23 mouse cellular contexts compared by ENCODE assay signal in the genomic region with DNA sequence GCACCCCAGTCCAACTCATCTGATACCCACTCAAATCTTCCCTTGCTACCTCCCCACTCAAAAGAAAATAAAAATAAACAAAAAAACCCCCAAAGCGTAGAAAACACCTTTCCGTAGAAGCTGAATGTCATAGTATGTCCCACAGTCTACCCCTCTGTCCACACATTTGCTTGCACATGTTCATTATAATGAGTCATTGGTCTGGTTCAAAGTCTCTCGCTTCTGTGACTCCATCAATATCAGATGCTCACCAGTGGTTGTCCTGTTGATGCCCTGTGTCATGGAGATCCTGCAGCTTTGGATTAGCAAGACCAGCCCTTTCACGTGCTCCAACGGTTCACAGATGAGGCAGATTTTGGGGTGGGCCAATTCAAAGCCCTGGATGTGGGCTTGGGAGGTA. TPM values are rescaled to one million over a fixed set of nuclear protein-coding genes. Genes with fewer than 3 reads are reported as not detected.
DNase-seq lines count a peak whose midpoint lies in the region; ATAC-seq lines count a peak whose summit lies in the region.
"Had no signal": no experiment of that assay in that cellular context is flagged by ENCODE, and none has a peak within 500 bp of the region (broad histone marks: within the 10 kb centered on the region; RNA-seq: fewer than 3 reads in every experiment).

No protein-coding gene starts in this region.

- WGBS in kidney, embryonic 14.5 days = 83% methylated on average over 5 of the region's 5 CpGs
- 91% methylated on average over 5 of the region's 5 CpGs for WGBS in intestine, embryonic 15.5 days
- WGBS in intestine, embryonic 16.5 days = 81% methylated on average over 5 of the region's 5 CpGs
- WGBS in liver, embryonic 15.5 days (ENCODE audit: insufficient replicate concordance) = 77% methylated on average over 5 of the region's 5 CpGs

- H3K27ac ChIP-seq in kidney, embryonic 14.5 days (ENCODE audit: low read depth, low read length) = no peak overlapping the region
- H3K27ac ChIP-seq in intestine, embryonic 15.5 days = no peak overlapping the region
- no peak overlapping the region for H3K27ac ChIP-seq in intestine, embryonic 16.5 days (ENCODE audit: low read length)
- no peak overlapping the region for H3K27ac ChIP-seq in liver, embryonic 15.5 days (replicated peaks)
- H3K27ac ChIP-seq: embryonic facial prominence, embryonic 15.5 days; heart, adult 2 months; heart, embryonic 13.5 days; kidney, embryonic 15.5 days; limb, embryonic 10.5 days had no signal

- ATAC-seq in kidney, embryonic 14.5 days (ENCODE audit: low FRiP score, low TSS enrichment) = peak; percentile 35; the same call in 1 of the 2 replicates
- peak; percentile 44 for ATAC-seq in intestine, embryonic 15.5 days
- peak; percentile 28; the same call in 1 of the 2 replicates for ATAC-seq in intestine, embryonic 16.5 days
- peak; percentile 31 for ATAC-seq in liver, embryonic 15.5 days (ENCODE audit: insufficient read depth)
- ATAC-seq: activated CD4-positive, CD25-positive, alpha-beta regulatory T cell, adult 4 months had no signal

- DNase-seq in kidney, postnatal 14 days = no peak
- DNase-seq in cerebellum, adult 11 months = no peak
- no peak for DNase-seq in spleen, adult 18-20 months
- DNase-seq: cerebellum, adult 8-10 months; cerebellum, postnatal 36 days; embryo, embryonic 11 days; gastrocnemius, postnatal 10 days; heart, postnatal 14 days; kidney, postnatal 4 days; lung, adult 18-20 months; lung, postnatal 10 days; thymus, postnatal 36 days had no signal

- no peak overlapping the region for H3K4me2 ChIP-seq in kidney, embryonic 14.5 days (replicated peaks; ENCODE audit: low read depth, low read length)
- H3K4me2 ChIP-seq in intestine, embryonic 15.5 days (replicated peaks) = no peak overlapping the region
- no peak overlapping the region for H3K4me2 ChIP-seq in intestine, embryonic 16.5 days (ENCODE audit: low read depth, low read length)
- no peak overlapping the region for H3K4me2 ChIP-seq in liver, embryonic 15.5 days
- H3K4me2 ChIP-seq: embryonic facial prominence, embryonic 15.5 days; heart, embryonic 13.5 days; kidney, embryonic 15.5 days; midbrain, embryonic 11.5 days had no signal

- no peak overlapping the region for H3K9ac ChIP-seq in kidney, embryonic 14.5 days (ENCODE audit: low read depth, low read length)
- H3K9ac ChIP-seq in intestine, embryonic 15.5 days = no peak overlapping the region
- 0 out of 2 replicates have a peak overlapping the region, but pooled peaks have one; percentile 2 for H3K9ac ChIP-seq in intestine, embryonic 16.5 days (ENCODE audit: low read depth, low read length)
- no peak overlapping the region for H3K9ac ChIP-seq in liver, embryonic 15.5 days
- H3K9ac ChIP-seq: embryonic facial prominence, embryonic 15.5 days; heart, embryonic 13.5 days; kidney, embryonic 15.5 days had no signal

- H3K4me1 ChIP-seq in kidney, embryonic 14.5 days (ENCODE audit: control insufficient read depth, insufficient read depth, low read length) = 0 out of 2 replicates have a peak, but pooled peaks cover 7% of the 10 kb centered on the region
- 0 out of 2 replicates have a peak, but pooled peaks cover 4% of the 10 kb centered on the region for H3K4me1 ChIP-seq in intestine, embryonic 15.5 days (replicated peaks)
- H3K4me1 ChIP-seq in intestine, embryonic 16.5 days (ENCODE audit: control insufficient read depth, insufficient read depth, low read length) = peaks cover 7% of the 10 kb centered on the region; the same call in 1 of the 2 replicates
- H3K4me1 ChIP-seq in liver, embryonic 15.5 days (replicated peaks) = peaks cover 46% of the 10 kb centered on the region
- H3K4me1 ChIP-seq: embryonic facial prominence, embryonic 15.5 days had no signal

- H3K4me3 ChIP-seq in kidney, embryonic 14.5 days (ENCODE audit: low read length) = no peak overlapping the region
- H3K4me3 ChIP-seq in intestine, embryonic 15.5 days (replicated peaks) = no peak overlapping the region
- H3K4me3 ChIP-seq in intestine, embryonic 16.5 days (ENCODE audit: low read length) = no peak overlapping the region
- H3K4me3 ChIP-seq in liver, embryonic 15.5 days (replicated peaks) = no peak overlapping the region
- H3K4me3 ChIP-seq: embryonic facial prominence, embryonic 15.5 days; heart, adult 2 months; heart, embryonic 13.5 days; kidney, embryonic 15.5 days; limb, embryonic 10.5 days had no signal

- H3K36me3 ChIP-seq in kidney, embryonic 14.5 days (ENCODE audit: control insufficient read depth, insufficient read depth, low read length) = peaks cover 6% of the 10 kb centered on the region; the same call in 1 of the 2 replicates
- H3K36me3 ChIP-seq in intestine, embryonic 15.5 days = no peaks in the 10 kb centered on the region
- H3K36me3 ChIP-seq in intestine, embryonic 16.5 days (ENCODE audit: control insufficient read depth, insufficient read depth, low read length) = no peaks in the 10 kb centered on the region
- peaks cover 22% of the 10 kb centered on the region for H3K36me3 ChIP-seq in liver, embryonic 15.5 days (replicated peaks)
- H3K36me3 ChIP-seq: embryonic facial prominence, embryonic 15.5 days had no signal

- H3K27me3 ChIP-seq in kidney, embryonic 14.5 days (ENCODE audit: control insufficient read depth, insufficient read depth, low read length) = no peaks in the 10 kb centered on the region
- H3K27me3 ChIP-seq in intestine, embryonic 15.5 days (replicated peaks) = no peaks in the 10 kb centered on the region
- H3K27me3 ChIP-seq in intestine, embryonic 16.5 days (replicated peaks; ENCODE audit: control insufficient read depth, insufficient read depth, low read length) = no peaks in the 10 kb centered on the region
- no peaks in the 10 kb centered on the region for H3K27me3 ChIP-seq in liver, embryonic 15.5 days
- H3K27me3 ChIP-seq: embryonic facial prominence, embryonic 15.5 days; heart, embryonic 13.5 days; kidney, embryonic 15.5 days had no signal

- H3K9me3 ChIP-seq in kidney, embryonic 14.5 days (ENCODE audit: control insufficient read depth, low read length) = no peaks in the 10 kb centered on the region
- H3K9me3 ChIP-seq in intestine, embryonic 15.5 days = no peaks in the 10 kb centered on the region
- H3K9me3 ChIP-seq in intestine, embryonic 16.5 days (ENCODE audit: control insufficient read depth, low read length) = no peaks in the 10 kb centered on the region
- no peaks in the 10 kb centered on the region for H3K9me3 ChIP-seq in liver, embryonic 15.5 days (replicated peaks)
- H3K9me3 ChIP-seq: embryonic facial prominence, embryonic 15.5 days; heart, embryonic 13.5 days; kidney, embryonic 15.5 days; limb, embryonic 10.5 days had no signal

RNA-seq across cellular contexts. Expression of gene Celf1, which starts 10.0 kb away (rescaled TPM):
- 50.9 and 77.6 TPM in 2 replicates for polyA plus RNA-seq in kidney, embryonic 14.5 days (2014; fragmentation: Nextera tagmentation; extraction: Ambion mirVana)
- 81.3 and 82.3 TPM in 2 replicates for polyA plus RNA-seq in intestine, embryonic 15.5 days (2015; fragmentation: Nextera tagmentation; extraction: Ambion mirVana)
- polyA plus RNA-seq in intestine, embryonic 16.5 days (2015; fragmentation: Nextera tagmentation; extraction: Ambion mirVana) = 71.8 and 73.1 TPM in 2 replicates
- 50.0 and 53.8 TPM in 2 replicates for polyA plus RNA-seq in liver, embryonic 15.5 days (2015; fragmentation: Nextera tagmentation; extraction: Ambion mirVana)

RNA-seq across cellular contexts. Expression of gene Ndufs3, which starts 45.5 kb away (rescaled TPM):
- polyA plus RNA-seq in kidney, embryonic 14.5 days (2014; fragmentation: Nextera tagmentation; extraction: Ambion mirVana) = 233 and 251 TPM in 2 replicates
- 276 and 282 TPM in 2 replicates for polyA plus RNA-seq in intestine, embryonic 15.5 days (2015; fragmentation: Nextera tagmentation; extraction: Ambion mirVana)
- polyA plus RNA-seq in intestine, embryonic 16.5 days (2015; fragmentation: Nextera tagmentation; extraction: Ambion mirVana) = 301 and 316 TPM in 2 replicates
- polyA plus RNA-seq in liver, embryonic 15.5 days (2015; fragmentation: Nextera tagmentation; extraction: Ambion mirVana) = 134 and 136 TPM in 2 replicates

RNA-seq across cellular contexts. Expression of gene Kbtbd4, which starts 45.6 kb away (rescaled TPM):
- polyA plus RNA-seq in kidney, embryonic 14.5 days (2014; fragmentation: Nextera tagmentation; extraction: Ambion mirVana) = 37.5 and 43.4 TPM in 2 replicates
- polyA plus RNA-seq in intestine, embryonic 15.5 days (2015; fragmentation: Nextera tagmentation; extraction: Ambion mirVana) = 27.8 and 29.8 TPM in 2 replicates
- 24.8 and 27.1 TPM in 2 replicates for polyA plus RNA-seq in intestine, embryonic 16.5 days (2015; fragmentation: Nextera tagmentation; extraction: Ambion mirVana)
- polyA plus RNA-seq in liver, embryonic 15.5 days (2015; fragmentation: Nextera tagmentation; extraction: Ambion mirVana) = 16.1 and 17.6 TPM in 2 replicates
